Mouse (Mus musculus) myocyte (in vitro differentiated cells): Measurements from ENCODE around the gene Fam151b. TPM values are rescaled to one million over a fixed set of nuclear protein-coding genes. Genes with fewer than 3 reads are reported as not detected.

Experiments used
- H3K27me3 ChIP-seq: one replicate; pipeline ENCODE4 v1.6.1; 2011; ENCODE audit not compliant: control insufficient read depth, insufficient read depth, insufficient read length
- H3K36me3 ChIP-seq: one replicate; pipeline ENCODE4 v1.6.1; 2011; ENCODE audit not compliant: control insufficient read depth, insufficient read depth
- H3K4me2 ChIP-seq: one replicate; pipeline ENCODE4 v1.6.1; 2011; ENCODE audit warnings: low read depth, control low read depth
- H3K4me3 ChIP-seq: one replicate; pipeline ENCODE4 v1.5.1; 2011; ENCODE audit warnings: mild to moderate bottlenecking, control low read depth, moderate library complexity
- H3K79me2 ChIP-seq: one replicate; pipeline ENCODE4 v1.6.1; 2011; ENCODE audit not compliant: control insufficient read depth, insufficient read depth
- H3ac ChIP-seq: one replicate; pipeline ENCODE4 v1.6.1; 2011; ENCODE audit not compliant: control insufficient read depth, insufficient read length
- CEBPB ChIP-seq: IDR thresholded peaks from 2 replicates; pipeline ENCODE4 v1.6.1; 2011; ENCODE audit warnings: mild to moderate bottlenecking, moderate library complexity; ENCODE audit not compliant: poor library complexity, insufficient read depth, severe bottlenecking
- E2F4 ChIP-seq: IDR thresholded peaks from one replicate; pipeline ENCODE4 v1.6.1; 2011; ENCODE audit warnings: mild to moderate bottlenecking, control low read depth, moderate library complexity; ENCODE audit not compliant: insufficient read depth
- MAX ChIP-seq: IDR thresholded peaks from one replicate; pipeline ENCODE4 v1.6.1; 2011; ENCODE audit warnings: low read depth, mild to moderate bottlenecking, control low read depth
- MYOD1 ChIP-seq, 3 experiments: IDR thresholded peaks; one replicate each; pipeline ENCODE4 v1.6.1; 2011; ENCODE audit warnings: control low read depth in 2 of 3, low read depth in 2 of 3, mild to moderate bottlenecking in 2 of 3, moderate library complexity in 1 of 3; ENCODE audit not compliant: insufficient read length in 2 of 3, control insufficient read depth in 1 of 3
- MYOG ChIP-seq, 3 experiments: IDR thresholded peaks; one replicate each; pipeline ENCODE4 v1.6.1; 2011; ENCODE audit warnings: control low read depth in 2 of 3, low read depth in 2 of 3, mild to moderate bottlenecking in 2 of 3; ENCODE audit not compliant: insufficient read length in 2 of 3, control insufficient read depth in 1 of 3, insufficient read depth in 1 of 3
- POLR2A ChIP-seq: IDR thresholded peaks from one replicate; pipeline ENCODE4 v1.6.1; 2011; ENCODE audit warnings: low read depth, mild to moderate bottlenecking, control low read depth, moderate library complexity; ENCODE audit not compliant: insufficient read length
- POLR2AphosphoS2 ChIP-seq: IDR thresholded peaks from one replicate; pipeline ENCODE4 v1.6.1; 2011; ENCODE audit warnings: low read depth, control low read depth; ENCODE audit not compliant: insufficient read length
- REST ChIP-seq: IDR thresholded peaks from one replicate; pipeline ENCODE4 v1.6.1; 2011; ENCODE audit warnings: mild to moderate bottlenecking, control low read depth, moderate library complexity; ENCODE audit not compliant: insufficient read depth, insufficient read length
- SRF ChIP-seq: IDR thresholded peaks from one replicate; pipeline ENCODE4 v1.6.1; 2011; ENCODE audit warnings: low read depth; ENCODE audit not compliant: control insufficient read depth, insufficient read length
- TCF12 ChIP-seq: IDR thresholded peaks from one replicate; pipeline ENCODE4 v1.6.1; 2011; ENCODE audit warnings: mild to moderate bottlenecking, control low read depth; ENCODE audit not compliant: poor library complexity, insufficient read depth, severe bottlenecking
- TCF3 ChIP-seq: IDR thresholded peaks from one replicate; pipeline ENCODE4 v1.6.1; 2011; ENCODE audit warnings: low read depth, control low read depth; ENCODE audit not compliant: insufficient read length
- USF1 ChIP-seq: IDR thresholded peaks from one replicate; pipeline ENCODE4 v1.6.1; 2011; ENCODE audit warnings: low read depth, mild to moderate bottlenecking, control low read depth, moderate library complexity
- polyA plus RNA-seq: library from polyadenylated mRNA; unstranded; fragments of >200 nt; fragmentation: generic; extraction: Trizol; gene quantifications from one replicate; pipeline ENCODE4 v1.2.1, GENCODE M21; 2012; ENCODE audit warnings: missing spikeins

The Fam151b gene
- polyA plus RNA-seq, 1 experiment, result 0.92 TPM

DNA sequence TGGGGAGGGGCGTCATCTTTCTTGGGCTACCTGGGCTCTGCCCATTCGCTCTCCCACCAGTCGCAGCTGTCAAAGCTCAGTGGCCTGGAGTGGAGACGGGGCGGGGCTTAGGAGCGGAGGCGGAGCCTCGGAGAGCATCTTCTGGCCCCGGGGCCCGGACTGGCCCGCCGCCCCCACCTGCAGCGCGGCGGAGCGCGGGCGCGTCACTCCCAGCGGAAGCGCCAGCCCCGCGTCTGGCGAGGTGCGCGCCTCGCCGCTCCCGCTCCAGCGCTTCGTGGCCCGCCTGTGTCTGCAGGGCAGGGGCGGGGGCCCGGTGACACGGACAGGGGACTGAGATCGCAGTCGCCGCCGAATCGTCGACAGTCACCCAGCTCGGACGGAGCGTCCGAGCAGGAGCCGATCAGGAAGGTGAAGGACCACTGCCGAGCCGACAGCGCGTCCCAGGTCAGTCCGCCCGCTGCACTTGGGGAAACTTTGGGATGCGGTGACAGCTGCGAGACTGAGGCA is 58.0 kb downstream of the Fam151b start, which contains the start of gene Ankrd34b:
TSS of gene Ankrd34b (plus strand) at position 139 of the 507 bp plus-strand sequence.
- Histone ChIP-seq H3K36me3 (no peaks in the 10 kb centered on the region), H3ac (no peak within 1 kb of the TSS), H3K4me2 (no peak within 1 kb of the TSS), H3K4me3 (no peak within 1 kb of the TSS), H3K79me2 (no peaks in the 10 kb centered on the region), H3K27me3 (peaks cover 24% of the 10 kb centered on the region)
- TF ChIP-seq TCF3 (no peak), REST (no peak), SRF (no peak), POLR2AphosphoS2 (no peak), TCF12 (no peak), E2F4 (no peak), CEBPB (no peak), POLR2A (no peak)

DNA sequence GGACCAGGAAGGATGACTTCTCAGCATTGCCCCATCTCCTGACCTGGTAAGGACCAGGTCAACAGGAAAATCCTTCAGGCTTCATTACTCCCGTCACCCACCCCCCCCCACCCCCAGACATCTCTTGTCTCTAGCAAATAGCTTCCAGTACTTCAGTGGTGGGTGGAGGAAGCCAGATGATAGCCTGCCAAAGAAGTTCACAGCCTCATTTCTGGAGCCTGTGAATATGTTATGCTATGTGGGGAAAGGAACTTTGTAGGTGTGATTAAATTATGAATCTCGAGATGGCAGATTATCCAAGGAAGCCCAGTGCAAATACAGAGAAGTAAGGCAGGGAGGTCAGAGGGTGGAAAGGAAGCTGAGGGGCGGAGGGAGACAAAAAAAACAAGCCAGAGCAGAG is 60.1 kb downstream of the Fam151b start:
- Histone ChIP-seq H3K36me3 (no peaks in the 10 kb centered on the region), H3K27me3 (peaks cover 30% of the 10 kb centered on the region), H3K4me3 (no peak overlapping the region), H3K4me2 (no peak overlapping the region), H3ac (no peak overlapping the region), H3K79me2 (no peaks in the 10 kb centered on the region)
- no peak for TF ChIP-seq MAX
- TF ChIP-seq USF1, result no peak
- no peak for TF ChIP-seq E2F4
- no peak for TF ChIP-seq REST
- TF ChIP-seq TCF12, result no peak
- no peak for TF ChIP-seq TCF3
- no peak for TF ChIP-seq SRF
- TF ChIP-seq CEBPB, result no peak

DNA sequence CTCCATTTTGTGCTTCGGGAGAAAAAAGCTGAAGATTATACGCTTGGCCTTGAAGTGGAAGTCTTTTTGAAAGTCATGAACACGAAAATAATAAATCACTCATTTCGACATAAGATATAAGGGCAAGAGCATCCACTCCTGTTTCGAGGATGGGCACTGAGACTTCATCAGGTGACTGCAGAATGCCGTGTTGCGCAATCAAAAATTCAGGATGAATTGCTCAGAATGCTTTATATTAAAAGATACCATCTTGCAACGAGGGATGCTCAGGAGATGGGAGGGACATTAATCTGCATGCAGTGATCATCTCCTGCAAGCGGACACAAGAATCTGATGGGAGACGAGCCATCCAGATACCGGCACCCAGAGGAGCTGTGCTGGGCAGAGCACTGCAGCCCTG is 64.2 kb downstream of the Fam151b start:
- Histone ChIP-seq H3ac (no peak overlapping the region), H3K4me2 (no peak overlapping the region), H3K79me2 (no peaks in the 10 kb centered on the region), H3K27me3 (peaks cover 9% of the 10 kb centered on the region), H3K4me3 (no peak overlapping the region), H3K36me3 (no peaks in the 10 kb centered on the region)
- TF ChIP-seq POLR2A, result no peak
- TF ChIP-seq REST, result no peak
- 0 out of 2 replicates have a peak, but pooled peaks have one; percentile 61 for TF ChIP-seq CEBPB

- no peaks in the 10 kb centered on the region for H3K79me2 ChIP-seq
- no peaks in the 10 kb centered on the region for H3K27me3 ChIP-seq
- TF ChIP-seq POLR2A (no peak), TCF12 (no peak), SRF (no peak), MYOD1 (IDR thresholded peaks at IDR 0.05; ENCODE audit: control insufficient read depth in 1 of 3, insufficient read length in 2 of 3, low read depth in 2 of 3) (no peak), MYOG (IDR thresholded peaks at IDR 0.05; ENCODE audit: control insufficient read depth in 1 of 3, insufficient read depth in 1 of 3, insufficient read length in 2 of 3, low read depth in 2 of 3) (no peak), POLR2AphosphoS2 (no peak)
- H3K4me2 ChIP-seq, result no peak overlapping the region
- no peaks in the 10 kb centered on the region for H3K36me3 ChIP-seq
- H3ac ChIP-seq, result no peak overlapping the region
- no peak overlapping the region for H3K4me3 ChIP-seq
These were observed 73.3 kb downstream of the Fam151b start for GRCm38 (mm10) chr13:92410486-92410885.

DNA sequence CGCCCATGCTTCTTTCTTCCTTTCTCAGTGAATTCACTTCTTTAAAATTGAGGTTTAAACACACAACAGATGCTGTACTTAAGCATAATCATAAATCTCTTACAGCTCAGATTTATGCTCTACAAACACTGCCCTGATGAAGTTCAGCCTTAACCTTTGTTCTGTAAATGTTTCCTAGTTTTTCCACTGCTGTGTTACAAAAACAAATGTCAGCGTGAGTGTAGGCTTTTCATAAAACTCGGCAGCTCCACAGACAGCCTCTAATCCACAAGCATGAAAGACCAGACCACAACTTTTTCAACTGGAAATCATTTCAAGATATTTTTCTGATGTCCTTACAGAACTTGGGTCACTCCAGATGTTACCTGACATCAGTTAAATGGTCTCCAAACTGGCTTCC is 80.3 kb downstream of the Fam151b start:
- Histone ChIP-seq H3K4me3 (no peak overlapping the region), H3K4me2 (no peak overlapping the region), H3ac (no peak overlapping the region), H3K27me3 (peaks cover 18% of the 10 kb centered on the region), H3K36me3 (no peaks in the 10 kb centered on the region), H3K79me2 (no peaks in the 10 kb centered on the region)
- TF ChIP-seq MYOD1 (IDR thresholded peaks at IDR 0.05; ENCODE audit: control insufficient read depth in 1 of 3, insufficient read length in 2 of 3, low read depth in 2 of 3) (no peak), REST (no peak), POLR2AphosphoS2 (no peak)

DNA sequence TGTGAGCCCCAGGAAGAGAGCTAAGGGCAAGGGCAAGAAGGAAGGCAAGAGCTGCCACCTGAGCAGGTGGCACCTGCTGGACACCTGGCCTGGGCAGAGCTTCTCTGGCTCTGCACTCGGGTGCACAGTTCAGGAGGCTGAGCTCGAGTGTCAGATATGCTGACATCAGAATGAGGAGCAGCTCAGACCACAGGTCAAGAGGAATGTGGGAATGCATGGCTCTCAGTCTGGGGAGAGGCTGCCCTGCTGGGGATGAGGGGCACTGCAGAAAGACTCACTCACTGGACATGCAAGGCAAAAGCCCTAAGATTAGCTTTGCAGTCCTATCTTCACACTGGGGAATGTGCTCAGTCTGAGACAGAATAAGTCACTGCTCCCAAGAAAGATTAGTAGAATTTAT is 81.8 kb downstream of the Fam151b start:
- peaks cover 20% of the 10 kb centered on the region for H3K27me3 ChIP-seq
- H3K79me2 ChIP-seq, result no peaks in the 10 kb centered on the region
- no peak overlapping the region for H3K4me2 ChIP-seq
- TF ChIP-seq CEBPB, result no peak
- no peak for TF ChIP-seq POLR2AphosphoS2
- no peak for TF ChIP-seq POLR2A
- no peak for TF ChIP-seq MAX
- TF ChIP-seq TCF12, result no peak
- TF ChIP-seq MYOD1 (IDR thresholded peaks at IDR 0.05; ENCODE audit: control insufficient read depth in 1 of 3, insufficient read length in 2 of 3, low read depth in 2 of 3), result no peak
- TF ChIP-seq SRF, result no peak
- no peak for TF ChIP-seq USF1
- TF ChIP-seq REST, result no peak
- TF ChIP-seq TCF3, result no peak
- TF ChIP-seq E2F4, result no peak
- TF ChIP-seq MYOG (IDR thresholded peaks at IDR 0.05; ENCODE audit: control insufficient read depth in 1 of 3, insufficient read depth in 1 of 3, insufficient read length in 2 of 3, low read depth in 2 of 3), result no peak
- H3K36me3 ChIP-seq, result no peaks in the 10 kb centered on the region
- H3ac ChIP-seq, result no peak overlapping the region
- H3K4me3 ChIP-seq, result no peak overlapping the region
